Comparison of ENCODE assay signal across 9 mouse cellular contexts in the genomic region with DNA sequence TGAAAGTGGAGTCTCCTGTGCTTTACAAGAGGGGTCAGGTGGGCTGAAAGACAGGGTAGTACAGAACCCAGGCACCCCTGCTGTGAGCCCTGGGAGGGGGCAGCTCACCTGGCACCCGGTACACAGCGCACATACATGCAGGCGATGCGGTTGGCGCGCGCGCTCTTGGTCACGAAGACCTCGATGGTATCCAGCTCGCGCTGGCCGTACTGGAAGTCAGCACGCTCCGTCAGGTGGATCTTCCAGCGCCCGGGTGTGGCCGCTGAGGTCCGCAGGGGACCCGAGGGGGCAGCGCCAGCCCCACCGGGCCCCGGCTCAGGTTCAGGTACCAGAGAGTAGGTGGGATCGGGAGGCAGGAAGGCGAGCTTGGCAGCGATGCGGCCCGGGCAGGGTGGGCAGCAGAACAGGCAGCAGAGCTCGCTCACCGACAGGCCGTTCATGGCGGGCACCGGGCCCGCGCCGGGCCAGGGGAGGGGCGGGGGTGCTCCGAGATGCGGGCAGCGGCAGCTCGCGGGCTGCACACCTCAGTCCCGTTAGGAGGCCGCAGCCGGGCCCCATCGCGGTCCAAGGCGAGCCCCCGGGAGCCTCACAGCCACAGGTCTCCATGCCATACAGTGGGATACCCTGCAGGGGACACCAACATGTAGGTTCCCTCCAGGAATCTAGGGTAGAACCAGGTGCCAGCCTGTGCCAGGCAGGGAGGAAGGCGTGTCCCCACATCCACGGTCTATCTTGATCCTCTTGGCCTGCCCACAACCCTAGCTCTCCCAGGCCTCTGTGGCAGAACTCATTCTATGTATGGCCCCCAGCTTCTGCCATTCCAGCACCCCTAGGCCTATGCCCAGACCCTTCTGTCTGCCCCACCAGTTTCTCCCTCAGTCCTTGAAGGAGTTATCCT. TPM values are rescaled to one million over a fixed set of nuclear protein-coding genes. Genes with fewer than 3 reads are reported as not detected.
DNase-seq lines count a peak whose midpoint lies in the region; ATAC-seq and TF ChIP-seq lines count a peak whose summit lies in the region.
"Had no signal": no experiment of that assay in that cellular context is flagged by ENCODE, and none has a peak within 500 bp of the region (broad histone marks: within the 10 kb centered on the region; RNA-seq: fewer than 3 reads in every experiment).

No protein-coding gene starts in this region.

- WGBS in kidney, embryonic 14.5 days: 95% methylated on average over 50 of the region's 51 CpGs
- WGBS in embryonic facial prominence, embryonic 15.5 days: 92% methylated on average over 47 of the region's 51 CpGs
- 93% methylated on average over 45 of the region's 51 CpGs for WGBS in liver, embryonic 12.5 days (ENCODE audit: insufficient replicate concordance)

- H3K9me3 ChIP-seq in kidney, embryonic 14.5 days (ENCODE audit: control insufficient read depth, low read length): no peaks in the 10 kb centered on the region
- H3K9me3 ChIP-seq in ES-E14 (ENCODE audit: control insufficient read depth, insufficient read depth, low read depth, low read length): no peaks in the 10 kb centered on the region
- no peaks in the 10 kb centered on the region for H3K9me3 ChIP-seq in embryonic facial prominence, embryonic 15.5 days (replicated peaks)
- no peaks in the 10 kb centered on the region for H3K9me3 ChIP-seq in liver, embryonic 12.5 days (replicated peaks)

- no peaks in the 10 kb centered on the region for H3K27me3 ChIP-seq in kidney, embryonic 14.5 days (ENCODE audit: control insufficient read depth, insufficient read depth, low read length)
- H3K27me3 ChIP-seq in embryonic facial prominence, embryonic 15.5 days: no peaks in the 10 kb centered on the region
- no peaks in the 10 kb centered on the region for H3K27me3 ChIP-seq in liver, embryonic 12.5 days (replicated peaks)

- H3K27ac ChIP-seq in kidney, embryonic 14.5 days (ENCODE audit: low read depth, low read length): peak overlapping the region; percentile 51; the same call in 1 of the 2 replicates
- no peak overlapping the region for H3K27ac ChIP-seq in ES-E14 (ENCODE audit: insufficient read depth, low read depth, low read length, poor library complexity, severe bottlenecking)
- H3K27ac ChIP-seq in embryonic facial prominence, embryonic 15.5 days (replicated peaks): peak overlapping the region; percentile 45; the same call in 1 of the 2 replicates
- peak overlapping the region; percentile 67 for H3K27ac ChIP-seq in liver, embryonic 12.5 days

- H3K4me2 ChIP-seq in kidney, embryonic 14.5 days (replicated peaks; ENCODE audit: low read depth, low read length): peak overlapping the region; percentile 21; the same call in 1 of the 2 replicates
- peak overlapping the region; percentile 9; the same call in 1 of the 2 replicates for H3K4me2 ChIP-seq in embryonic facial prominence, embryonic 15.5 days (replicated peaks)
- peak overlapping the region; percentile 20 for H3K4me2 ChIP-seq in liver, embryonic 12.5 days

- ATAC-seq in kidney, embryonic 14.5 days (ENCODE audit: low FRiP score, low TSS enrichment): no peak
- no peak for ATAC-seq in embryonic facial prominence, embryonic 15.5 days (ENCODE audit: insufficient number of reproducible peaks, low FRiP score, low TSS enrichment, low read depth)
- ATAC-seq in liver, embryonic 12.5 days: no peak
- no peak for ATAC-seq in activated CD4-positive, CD25-positive, alpha-beta regulatory T cell, adult 4 months

- H3K4me3 ChIP-seq in kidney, embryonic 14.5 days (ENCODE audit: low read length): peak overlapping the region; percentile 1; the same call in 1 of the 2 replicates
- H3K4me3 ChIP-seq in ES-E14 (ENCODE audit: insufficient read depth in 1 of 2, low read depth in 1 of 2, low read length in 2 of 2, poor library complexity in 1 of 2, severe bottlenecking in 1 of 2): peak overlapping the region; percentile 6 to 56; a peak in 2 of 4 replicates
- 0 out of 2 replicates have a peak overlapping the region, but pooled peaks have one; percentile 2 for H3K4me3 ChIP-seq in embryonic facial prominence, embryonic 15.5 days (replicated peaks)
- no peak overlapping the region for H3K4me3 ChIP-seq in liver, embryonic 12.5 days

- H3K9ac ChIP-seq in kidney, embryonic 14.5 days (ENCODE audit: low read depth, low read length): peak overlapping the region; percentile 37; the same call in 1 of the 2 replicates
- 0 out of 2 replicates have a peak overlapping the region, but pooled peaks have one; percentile 43 for H3K9ac ChIP-seq in ES-E14 (ENCODE audit: insufficient read depth, low read depth, low read length, poor library complexity, severe bottlenecking)
- H3K9ac ChIP-seq in embryonic facial prominence, embryonic 15.5 days: no peak overlapping the region
- 0 out of 2 replicates have a peak overlapping the region, but pooled peaks have one; percentile 12 for H3K9ac ChIP-seq in liver, embryonic 12.5 days

- in situ Hi-C loops in ES-E14 (cut with MboI; ENCODE audit: low sequenced_read_pairs in 2 of 2, unreplicated experiment in 2 of 2): no loop called here

- H3K4me1 ChIP-seq in kidney, embryonic 14.5 days (ENCODE audit: control insufficient read depth, insufficient read depth, low read length): peaks cover 14% of the 10 kb centered on the region; the same call in 1 of the 2 replicates
- peaks cover 3 to 18% of the 10 kb centered on the region in 2 experiments; a peak in 3 of 4 replicates for H3K4me1 ChIP-seq in ES-E14 (ENCODE audit: control insufficient read depth in 2 of 2, insufficient read depth in 2 of 2, low read length in 2 of 2, poor library complexity in 1 of 2)
- peaks cover 45% of the 10 kb centered on the region for H3K4me1 ChIP-seq in embryonic facial prominence, embryonic 15.5 days
- peaks cover 68% of the 10 kb centered on the region for H3K4me1 ChIP-seq in liver, embryonic 12.5 days

- H3K36me3 ChIP-seq in kidney, embryonic 14.5 days (ENCODE audit: control insufficient read depth, insufficient read depth, low read length): peaks cover 35% of the 10 kb centered on the region
- no peaks in the 10 kb centered on the region; the same call in 1 of the 2 replicates for H3K36me3 ChIP-seq in ES-E14 (ENCODE audit: control insufficient read depth, insufficient read depth, low read length, poor library complexity, severe bottlenecking)
- H3K36me3 ChIP-seq in embryonic facial prominence, embryonic 15.5 days: peaks cover 30% of the 10 kb centered on the region
- peaks cover 51% of the 10 kb centered on the region for H3K36me3 ChIP-seq in liver, embryonic 12.5 days

- no peak for DNase-seq in kidney, postnatal 14 days
- no peak for DNase-seq in ES-E14 (ENCODE audit: low read depth, low spot score)
- no peak for DNase-seq in frontal cortex, postnatal 36 days (ENCODE audit: low spot score in 2 of 2)
- no peak for DNase-seq in yolk sac, embryonic 10.5 days (ENCODE audit: low spot score)
- DNase-seq: cerebellum, postnatal 10 days had no signal

TF ChIP-seq in ES-E14, 5 proteins besides CTCF, POLR2A, EP300 and RAD21:
- TF ChIP-seq ZC3H11A (IDR thresholded peaks at IDR 0.05; ENCODE audit: borderline replicate concordance, low read depth, low read length) (no peak), CHD2 (IDR thresholded peaks at IDR 0.05; ENCODE audit: low read depth, low read length) (no peak), MAFK (IDR thresholded peaks at IDR 0.05; ENCODE audit: insufficient read depth, low read depth, low read length) (no peak), HCFC1 (IDR thresholded peaks at IDR 0.05; ENCODE audit: borderline replicate concordance, insufficient read depth, low read length) (no peak), ZNF384 (IDR thresholded peaks at IDR 0.05; ENCODE audit: low read depth, low read length) (no peak)
TF ChIP-seq in ES-E14: peak in this region for 0.

RNA-seq across cellular contexts. Expression of gene Abhd17a, which starts 3.5 kb away (rescaled TPM):
- 125 and 130 TPM in 2 replicates for polyA plus RNA-seq in kidney, embryonic 14.5 days (2014; fragmentation: Nextera tagmentation; extraction: Ambion mirVana)
- 67.9 and 68.7 TPM in 2 replicates for total RNA-seq in ES-E14 (2012; rRNA removed)
- 112 and 115 TPM in 2 replicates for polyA plus RNA-seq in embryonic facial prominence, embryonic 15.5 days (2015; fragmentation: Nextera tagmentation; extraction: Ambion mirVana)
- polyA plus RNA-seq in liver, embryonic 12.5 days (2016; fragmentation: Nextera tagmentation; extraction: Ambion mirVana): 86.4 and 88.9 TPM in 2 replicates
- polyA plus RNA-seq in activated CD4-positive, CD25-positive, alpha-beta regulatory T cell, adult 4 months (2017; shearing (Covaris generic)): 10 to 100 TPM in 1 of 2 experiments, 1 to 10 TPM in 1; 9.4 to 11.8 TPM

RNA-seq across cellular contexts. Expression of gene Klf16, which starts 9.5 kb away (rescaled TPM):
- polyA plus RNA-seq in kidney, embryonic 14.5 days (2014; fragmentation: Nextera tagmentation; extraction: Ambion mirVana): 10.1 and 10.2 TPM in 2 replicates
- total RNA-seq in ES-E14 (2012; rRNA removed): 20.8 and 23.5 TPM in 2 replicates
- 9.4 and 11.3 TPM in 2 replicates for polyA plus RNA-seq in embryonic facial prominence, embryonic 15.5 days (2015; fragmentation: Nextera tagmentation; extraction: Ambion mirVana)
- polyA plus RNA-seq in liver, embryonic 12.5 days (2016; fragmentation: Nextera tagmentation; extraction: Ambion mirVana): 24.0 and 24.7 TPM in 2 replicates
- 1 to 10 TPM; 5.2 to 8.1 TPM for polyA plus RNA-seq in activated CD4-positive, CD25-positive, alpha-beta regulatory T cell, adult 4 months (2017; shearing (Covaris generic))

RNA-seq across cellular contexts. Expression of gene Scamp4, which starts 16.0 kb away (rescaled TPM):
- polyA plus RNA-seq in kidney, embryonic 14.5 days (2014; fragmentation: Nextera tagmentation; extraction: Ambion mirVana): 88.5 and 103 TPM in 2 replicates
- 54.8 and 83.8 TPM in 2 replicates for total RNA-seq in ES-E14 (2012; rRNA removed)
- polyA plus RNA-seq in embryonic facial prominence, embryonic 15.5 days (2015; fragmentation: Nextera tagmentation; extraction: Ambion mirVana): 99.1 and 108 TPM in 2 replicates
- 63.3 and 65.2 TPM in 2 replicates for polyA plus RNA-seq in liver, embryonic 12.5 days (2016; fragmentation: Nextera tagmentation; extraction: Ambion mirVana)
- 100 to 1,000 TPM; 104 to 107 TPM for polyA plus RNA-seq in activated CD4-positive, CD25-positive, alpha-beta regulatory T cell, adult 4 months (2017; shearing (Covaris generic))

RNA-seq across cellular contexts. Expression of gene Adat3, which starts 16.0 kb away (rescaled TPM):
- polyA plus RNA-seq in kidney, embryonic 14.5 days (2014; fragmentation: Nextera tagmentation; extraction: Ambion mirVana): 8.0 and 8.8 TPM in 2 replicates
- total RNA-seq in ES-E14 (2012; rRNA removed): 12.2 and 12.7 TPM in 2 replicates
- 7.0 and 7.5 TPM in 2 replicates for polyA plus RNA-seq in embryonic facial prominence, embryonic 15.5 days (2015; fragmentation: Nextera tagmentation; extraction: Ambion mirVana)
- polyA plus RNA-seq in liver, embryonic 12.5 days (2016; fragmentation: Nextera tagmentation; extraction: Ambion mirVana): 7.0 and 7.4 TPM in 2 replicates
- 1 to 10 TPM; 2.5 to 3.7 TPM for polyA plus RNA-seq in activated CD4-positive, CD25-positive, alpha-beta regulatory T cell, adult 4 months (2017; shearing (Covaris generic))

RNA-seq across cellular contexts. Expression of gene Gm49322, which starts 19.2 kb away (rescaled TPM):
- 1.9 and 2.5 TPM in 2 replicates for polyA plus RNA-seq in kidney, embryonic 14.5 days (2014; fragmentation: Nextera tagmentation; extraction: Ambion mirVana)
- total RNA-seq in ES-E14 (2012; rRNA removed): 8.4 and 9.7 TPM in 2 replicates
- 4.8 TPM in 2 replicates for polyA plus RNA-seq in embryonic facial prominence, embryonic 15.5 days (2015; fragmentation: Nextera tagmentation; extraction: Ambion mirVana)
- 2.6 and 3.0 TPM in 2 replicates for polyA plus RNA-seq in liver, embryonic 12.5 days (2016; fragmentation: Nextera tagmentation; extraction: Ambion mirVana)
- polyA plus RNA-seq in activated CD4-positive, CD25-positive, alpha-beta regulatory T cell, adult 4 months (2017; shearing (Covaris generic)): 10 to 100 TPM in 1 of 2 experiments, 1 to 10 TPM in 1; 9.5 to 11.5 TPM
